Mouse (Mus musculus) CH12.LX (cell line): ENCODE data around the gene Mrps12.

Source experiments
- CTCF ChIP-seq, 2 experiments: IDR thresholded peaks in 1 of 2; conservative IDR thresholded peaks in 1 of 2; 2 replicates each; pipeline ENCODE4 v1.5.1; 2011 to 2012; ENCODE audit warnings: low read depth in 2 of 2, low read length in 2 of 2, improper control_type of control experiment in 1 of 2, inconsistent platforms in 1 of 2, mild to moderate bottlenecking in 1 of 2, moderate library complexity in 1 of 2
- EP300 ChIP-seq: IDR thresholded peaks from 2 replicates; pipeline ENCODE4 v1.6.1; 2011; ENCODE audit warnings: low read length, improper control_type of control experiment
- JUND ChIP-seq: conservative IDR thresholded peaks from 2 replicates; pipeline ENCODE4 v1.6.1; 2011; ENCODE audit warnings: low read depth, low read length, improper control_type of control experiment
- KAT2A ChIP-seq: IDR thresholded peaks from 2 replicates; pipeline ENCODE4 v1.6.1; 2012; ENCODE audit warnings: low read length, improper control_type of control experiment, inconsistent platforms; ENCODE audit not compliant: insufficient replicate concordance
- MAFK ChIP-seq: IDR thresholded peaks from 2 replicates; pipeline ENCODE4 v1.6.1; 2011; ENCODE audit warnings: low read length, improper control_type of control experiment; ENCODE audit not compliant: insufficient replicate concordance
- MAZ ChIP-seq: IDR thresholded peaks from 2 replicates; pipeline ENCODE4 v1.6.1; 2012; ENCODE audit warnings: low read depth, mild to moderate bottlenecking, inconsistent platforms, low read length, improper control_type of control experiment, moderate library complexity
- POLR2A ChIP-seq: IDR thresholded peaks from 2 replicates; pipeline ENCODE4 v1.6.1; 2011; ENCODE audit warnings: low read depth, mild to moderate bottlenecking, improper control_type of control experiment, low read length
- TBP ChIP-seq: conservative IDR thresholded peaks from 2 replicates; pipeline ENCODE4 v1.6.1; 2011; ENCODE audit warnings: low read depth, low read length, improper control_type of control experiment
- ZC3H11A ChIP-seq: IDR thresholded peaks from 2 replicates; pipeline ENCODE4 v1.6.1; 2012; ENCODE audit warnings: low read depth, mild to moderate bottlenecking, inconsistent platforms, low read length, improper control_type of control experiment
- ZKSCAN1 ChIP-seq: IDR thresholded peaks from 2 replicates; pipeline ENCODE4 v1.6.1; 2012; ENCODE audit warnings: low read depth, inconsistent platforms, low read length, improper control_type of control experiment, borderline replicate concordance

DNA sequence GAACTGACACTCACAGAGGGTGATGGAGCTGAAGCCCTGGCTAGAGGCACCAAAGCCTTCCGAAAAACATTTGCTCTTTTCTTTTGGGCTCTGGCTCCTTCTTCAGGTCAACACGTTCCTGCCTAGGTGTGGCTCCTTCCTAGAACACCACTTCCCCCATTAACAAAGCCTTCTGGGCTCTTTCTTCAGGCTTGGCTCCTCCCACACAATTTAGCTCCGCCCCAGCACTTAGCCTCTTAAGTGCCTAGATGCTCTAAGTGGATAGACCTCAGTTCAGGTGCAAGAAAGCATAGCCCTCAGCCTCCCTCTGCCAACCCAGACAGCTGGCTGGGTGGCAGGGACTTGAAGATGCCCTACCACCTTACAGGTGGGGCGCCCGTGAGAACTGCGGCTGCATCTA, 5.9 kb downstream of the Mrps12 start:
- no peak for TF ChIP-seq TBP
- TF ChIP-seq CTCF (conservative IDR thresholded peaks at IDR 0.05 in 1 of 2, IDR thresholded peaks at IDR 0.05 in 1 of 2; ENCODE audit: low read depth in 2 of 2, low read length in 2 of 2) = no peak
- no peak for TF ChIP-seq POLR2A
- no peak for TF ChIP-seq MAFK
- TF ChIP-seq EP300 = no peak
- TF ChIP-seq MAZ = no peak
- no peak for TF ChIP-seq JUND
- TF ChIP-seq ZC3H11A = no peak
- TF ChIP-seq KAT2A = no peak
- TF ChIP-seq ZKSCAN1 = no peak
